Mouse (Mus musculus): ENCODE data around the gene Fuom.
"Not testable (repeated sequence)": the region's sequence is repeated elsewhere in the genome, so short reads cannot be mapped to it uniquely, and the experiment has no call there.

Fuom gene

GRCm38 (mm10) chr7:140101993-140102860 is at the start of gene Fuom:
TSS of gene Fuom (minus strand) at chr7:140102441.
- peak; percentile 66 for DNase-seq

DNA sequence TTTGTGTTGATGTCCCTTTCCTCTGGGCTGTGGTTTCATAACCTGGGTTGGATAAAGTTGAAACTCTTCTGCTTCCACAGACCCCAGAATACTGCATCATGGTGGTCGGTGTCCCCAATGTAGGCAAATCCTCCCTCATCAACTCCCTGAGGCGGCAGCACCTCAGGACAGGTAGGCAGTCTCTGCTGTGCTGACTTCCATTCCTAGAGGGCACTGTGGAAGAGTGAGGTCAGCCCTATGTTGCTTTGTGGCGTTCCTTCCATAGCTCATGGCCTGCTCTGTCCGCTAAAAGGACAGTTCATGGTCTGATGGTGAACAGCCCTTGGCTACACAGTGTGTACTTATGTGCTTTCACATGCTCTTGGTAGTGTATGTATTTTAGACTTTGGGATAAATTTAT is 42.3 kb upstream of the Fuom start:
- DNase-seq = no peak

DNA sequence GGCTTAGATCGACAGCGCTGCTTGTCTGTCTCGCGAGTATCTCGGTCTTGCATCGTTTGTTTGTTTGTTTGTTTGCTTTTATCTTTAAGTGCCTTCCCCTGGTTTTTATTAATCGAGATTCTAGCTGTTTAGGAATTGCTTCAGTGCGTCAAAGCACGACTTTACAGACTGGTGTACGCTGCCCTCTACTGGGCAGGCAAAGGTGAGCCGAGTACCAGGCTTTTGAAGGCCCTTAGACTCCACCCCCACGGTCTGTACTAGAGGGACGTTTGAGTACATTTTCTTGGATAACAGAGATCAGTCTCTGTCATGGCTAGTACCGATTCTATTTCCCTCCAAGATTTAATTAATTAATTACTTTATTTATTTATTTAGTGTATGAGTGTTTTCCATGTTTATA is 39.1 kb upstream of the Fuom start:
- peak; percentile 29 for DNase-seq

GRCm38 (mm10) chr7:140138021-140138310 is 35.7 kb upstream of the Fuom start:
- DNase-seq = no peak

DNA sequence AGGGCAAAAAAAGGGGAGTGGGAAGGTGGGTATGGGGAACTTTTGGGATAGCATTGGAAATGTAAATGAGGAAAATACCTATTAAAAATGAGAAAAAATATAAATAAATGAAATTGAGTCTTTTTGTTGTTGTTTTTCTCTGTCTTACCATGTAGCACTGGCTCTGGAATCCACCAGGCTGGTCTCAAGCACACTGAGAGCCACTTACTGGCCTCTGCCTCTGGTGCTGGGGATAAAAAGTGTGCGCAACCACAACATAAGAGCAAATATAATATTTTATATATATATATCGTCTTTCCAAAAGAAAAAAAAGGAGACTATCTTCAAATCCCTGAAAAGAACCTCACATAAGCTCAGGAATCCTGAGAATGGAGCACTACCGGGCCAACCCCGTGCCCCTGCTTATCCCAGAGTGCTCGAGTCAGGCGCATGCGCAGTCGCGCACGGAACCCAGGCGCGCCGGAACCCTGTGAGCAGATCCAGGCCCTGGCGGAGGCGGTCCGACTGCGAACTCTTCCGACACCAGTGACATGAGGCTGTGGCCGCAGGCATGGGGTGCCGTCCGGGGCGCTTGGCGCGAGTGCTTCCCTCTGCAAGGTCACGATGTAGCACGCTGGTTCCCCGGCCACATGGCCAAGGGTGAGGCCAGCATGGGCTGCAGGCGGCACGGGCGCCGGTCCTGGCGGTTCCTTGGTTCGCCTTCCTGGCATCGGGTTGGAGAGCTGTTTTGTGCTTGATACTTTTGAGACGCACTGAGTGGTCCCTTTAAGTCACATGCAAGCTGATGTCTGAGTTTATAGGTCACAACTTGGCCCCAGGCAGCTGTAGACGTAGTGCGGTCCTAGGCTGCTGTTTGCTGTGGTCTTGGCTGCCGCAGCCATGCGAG is 35.1 kb upstream of the Fuom start, which contains the start of gene Mtg1:
Gene Mtg1, plus strand, starts transcription at position 430 of the 886 bp plus-strand sequence.
- peak; percentile 99 for DNase-seq

GRCm38 (mm10) chr7:140135106-140135770 is 33.0 kb upstream of the Fuom start:
- no peak for DNase-seq

DNA sequence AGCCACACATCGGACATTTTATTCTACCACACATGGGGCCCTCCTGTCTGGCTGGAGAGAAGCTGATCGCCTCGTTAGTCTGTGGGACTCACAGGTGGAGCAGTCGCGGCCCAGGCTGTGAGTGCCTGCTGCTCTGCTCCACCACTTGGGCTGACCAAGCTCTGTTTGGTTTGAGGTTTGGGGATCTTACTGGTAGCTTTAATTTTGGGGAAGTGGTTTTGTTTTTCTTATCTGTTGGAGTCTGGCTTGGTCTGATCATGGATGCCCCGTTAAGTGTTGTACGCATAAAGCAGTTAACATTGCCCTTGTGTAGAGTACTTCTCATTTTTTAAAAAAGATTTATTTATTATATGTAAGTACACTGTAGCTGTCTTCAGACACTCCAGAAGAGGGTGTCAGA is 31.8 kb upstream of the Fuom start:
- DNase-seq = not testable (repeated sequence)

GRCm38 (mm10) chr7:140132184-140132583 is 29.9 kb upstream of the Fuom start:
- DNase-seq = not testable (repeated sequence)

DNA sequence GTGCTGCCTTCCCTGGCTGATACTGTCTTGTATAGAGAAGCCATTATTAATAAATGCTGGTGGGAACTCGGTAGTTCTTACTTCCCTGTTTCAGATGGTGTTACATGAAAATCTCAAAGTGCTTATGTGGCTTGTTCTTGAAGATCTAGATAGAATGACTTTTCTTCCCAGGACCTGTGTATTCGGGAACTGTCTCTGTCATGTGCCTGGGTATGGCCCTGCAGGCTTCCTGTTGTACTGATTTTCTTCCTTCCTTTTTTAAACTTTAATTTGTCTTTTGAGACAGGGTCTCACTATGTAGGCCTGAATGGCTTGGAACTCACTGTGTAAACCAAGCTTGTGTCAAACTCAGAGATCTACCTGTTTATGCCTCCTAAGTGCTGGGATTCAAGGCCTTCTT is 25.7 kb upstream of the Fuom start:
- DNase-seq = no peak

DNA sequence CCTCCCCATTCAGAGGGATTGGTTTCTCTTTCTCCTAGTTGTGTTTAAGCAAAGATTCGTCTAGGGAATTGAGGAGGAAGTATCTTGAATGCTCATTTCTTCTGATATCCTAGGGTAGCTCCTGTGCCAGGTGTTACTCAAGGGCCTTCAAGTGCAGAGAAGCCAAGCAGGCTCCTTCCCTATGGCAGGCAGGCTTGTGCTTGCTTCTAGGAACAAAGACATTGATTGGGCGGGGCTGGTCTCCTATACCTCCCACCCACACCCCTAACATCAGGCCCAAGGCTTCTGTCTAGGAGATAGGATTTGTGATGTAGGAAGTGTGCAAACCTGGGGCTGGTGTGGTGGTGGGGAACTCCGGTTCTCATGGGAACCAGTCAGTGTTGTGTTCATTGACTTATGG is 24.7 kb upstream of the Fuom start:
- DNase-seq = no peak

GRCm38 (mm10) chr7:140126022-140126350 is 23.7 kb upstream of the Fuom start:
- DNase-seq = no peak

DNA sequence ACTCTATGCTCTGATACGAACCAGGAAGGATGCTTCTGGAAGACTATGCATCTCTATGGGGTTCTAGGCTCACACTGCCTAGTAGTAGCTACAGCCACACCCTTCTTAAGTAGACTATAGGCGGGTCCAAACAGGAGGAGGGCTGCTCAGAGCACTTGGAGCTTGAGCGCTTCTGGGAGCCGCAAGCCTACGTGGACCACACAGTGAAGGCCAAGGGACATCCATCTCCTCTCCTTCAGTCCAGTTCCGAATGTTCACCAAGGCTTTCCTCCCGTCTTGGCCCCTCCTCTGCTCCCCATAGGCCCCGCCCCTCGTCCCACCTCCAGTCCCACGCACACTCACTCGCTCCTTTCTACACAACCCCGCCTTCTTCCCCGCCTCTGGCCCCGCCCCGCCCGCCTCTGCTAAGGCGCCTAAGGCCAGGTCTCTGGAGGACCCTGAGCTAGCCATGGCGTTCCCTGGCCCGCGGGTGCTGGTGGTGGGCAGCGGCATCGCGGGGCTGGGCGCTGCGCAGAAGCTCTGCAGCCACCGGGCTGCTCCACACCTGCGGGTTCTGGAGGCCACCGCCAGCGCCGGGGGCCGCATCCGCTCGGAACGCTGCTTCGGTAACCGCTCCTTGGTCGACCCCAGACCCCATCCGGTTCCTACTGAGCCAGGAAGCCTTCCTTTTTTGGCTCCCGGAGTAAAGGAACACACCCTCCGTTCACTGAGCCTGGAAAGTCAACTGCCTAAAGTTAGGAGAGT is 23.2 kb upstream of the Fuom start:
- DNase-seq = peak; percentile 84

GRCm38 (mm10) chr7:140124382-140124781 is 22.1 kb upstream of the Fuom start:
- no peak for DNase-seq

DNA sequence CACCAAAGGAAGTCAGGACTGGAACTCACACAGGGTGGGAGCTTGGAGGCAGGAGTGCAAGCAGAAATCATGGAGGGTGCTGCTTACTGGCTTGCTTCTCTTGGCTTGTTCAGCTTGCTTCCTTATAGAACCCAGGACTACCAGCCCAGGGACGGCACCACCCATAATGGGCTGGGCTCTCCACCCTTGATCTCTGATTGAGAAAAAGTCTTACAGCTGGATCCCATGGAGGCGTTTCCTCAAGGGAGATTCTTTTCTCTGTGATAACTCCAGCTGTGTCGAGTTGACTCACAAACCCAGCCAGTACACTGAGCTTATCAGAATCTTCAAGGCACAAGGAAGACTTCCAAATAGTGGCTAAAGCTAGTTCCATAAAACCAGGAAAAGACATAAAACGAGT is 20.5 kb upstream of the Fuom start:
- DNase-seq = no peak

- DNase-seq = no peak
Measured at GRCm38 (mm10) chr7:140121338-140121910, 19.2 kb upstream of the Fuom start.

GRCm38 (mm10) chr7:140120484-140120883 is 18.2 kb upstream of the Fuom start:
- DNase-seq = no peak

DNA sequence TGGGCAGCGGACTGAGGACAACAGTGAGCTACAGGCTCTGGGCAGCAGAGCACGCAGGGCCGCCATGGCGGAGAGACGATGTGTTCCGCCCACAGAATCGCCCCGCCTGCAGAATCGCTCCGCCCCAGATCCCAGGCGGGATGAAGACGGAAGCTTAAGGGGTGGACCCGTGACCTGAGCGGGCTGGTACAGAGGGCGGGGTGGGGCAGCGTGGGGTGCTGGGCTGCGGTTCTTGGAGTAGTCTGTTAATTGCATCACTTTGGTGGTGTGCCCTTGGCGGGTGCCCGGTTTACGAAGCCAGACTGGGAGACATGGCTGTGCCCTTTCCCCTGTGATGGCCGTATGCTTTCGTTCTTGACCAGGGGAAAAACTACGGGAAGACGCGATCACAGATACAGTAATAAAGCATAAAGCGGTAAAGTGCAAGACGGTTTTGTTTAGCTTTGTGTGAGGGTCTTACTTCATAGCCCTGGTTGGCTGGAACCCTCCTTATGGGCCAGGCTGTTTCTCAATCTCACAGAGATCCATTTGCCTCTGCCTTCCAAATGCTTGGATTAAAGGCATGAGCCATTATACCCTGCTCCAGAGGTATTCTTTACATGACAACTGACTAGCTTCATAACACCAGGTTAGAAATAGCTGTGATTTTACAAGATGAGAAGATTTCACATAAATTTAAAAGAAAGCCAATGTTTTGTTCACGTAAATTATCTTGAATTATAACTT is 14.3 kb upstream of the Fuom start, which contains the start of gene Echs1:
Gene Echs1, minus strand, starts transcription at position 148 of the 726 bp plus-strand sequence.
- peak; percentile 78 for DNase-seq

- DNase-seq = peak; percentile 16
Measured at GRCm38 (mm10) chr7:140115583-140116328, 13.5 kb upstream of the Fuom start, which contains the start of gene Paox. TSS of gene Paox (plus strand) at chr7:140115799.

GRCm38 (mm10) chr7:140111943-140112342 is 9.7 kb upstream of the Fuom start:
- DNase-seq = no peak

DNA sequence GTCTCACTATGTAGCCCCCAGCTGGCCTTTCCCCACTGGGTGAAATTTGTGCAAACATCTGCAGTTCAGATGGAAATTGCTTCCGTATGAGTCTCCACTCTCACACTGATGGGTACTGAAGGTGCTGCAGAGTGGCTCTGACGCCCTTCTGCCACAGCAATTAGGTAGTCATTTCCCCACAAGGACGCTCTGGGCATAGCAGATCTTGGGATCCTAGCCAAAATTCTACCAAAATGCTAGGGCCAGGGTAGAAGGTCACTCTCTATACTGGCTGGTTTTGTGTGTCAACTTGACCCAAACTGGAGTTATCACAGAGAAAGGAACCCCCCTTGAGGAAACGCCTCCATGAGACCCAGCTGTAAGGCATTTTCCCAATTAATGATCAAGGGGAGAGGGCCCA is 1.8 kb upstream of the Fuom start:
- DNase-seq = no peak

DNA sequence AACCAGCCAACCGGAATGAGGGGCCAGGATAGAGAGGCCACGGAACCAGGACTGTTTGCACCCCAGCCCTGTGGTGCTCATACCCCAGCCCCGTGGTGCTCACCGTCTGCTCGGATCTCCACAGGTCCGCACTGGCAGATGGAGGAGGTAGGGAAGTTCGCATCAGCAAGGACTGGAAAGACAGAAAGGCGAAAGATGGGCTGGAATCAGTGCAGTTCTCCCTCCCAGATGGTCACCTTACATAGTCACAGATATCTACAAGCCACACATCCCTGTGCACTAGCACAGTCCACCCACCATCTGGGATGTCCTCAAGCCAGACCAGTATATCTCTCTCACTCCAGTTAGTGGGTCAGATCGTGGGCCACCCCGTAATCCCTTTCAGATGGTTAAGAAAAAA is 743 bp downstream of the Fuom start:
- no peak for DNase-seq

Data from right cerebral cortex, postnatal 4 days (tissue).